Mouse (Mus musculus) macrophage (primary cell): ENCODE measurements around the gene Coil. TPM values are rescaled to one million over a fixed set of nuclear protein-coding genes. Genes with fewer than 3 reads are reported as not detected.

Experiments
- H3K27ac ChIP-seq: fragments of 350-480 bp; formaldehyde crosslinking; 2 replicates; pipeline ENCODE4 v1.9.0; 2021
- H3K36me3 ChIP-seq: fragments of 350-480 bp; formaldehyde crosslinking; 2 replicates; pipeline ENCODE4 v1.9.0; 2021; ENCODE audit errors: inconsistent target
- H3K4me3 ChIP-seq: fragments of 350-480 bp; formaldehyde crosslinking; 2 replicates; pipeline ENCODE4 v1.9.0; 2021; ENCODE audit errors: inconsistent target
- H3K79me2 ChIP-seq: fragments of 350-480 bp; formaldehyde crosslinking; 2 replicates; pipeline ENCODE4 v1.9.0; 2021; ENCODE audit errors: inconsistent target
- WGBS: methylation state at CpG from one replicate; pipeline ENCODE4 v1.1.7; 2026; ENCODE audit warnings: inconsistent platforms; ENCODE audit not compliant: missing documents; 5-methylcytosine and 5-hydroxymethylcytosine counted together
- polyA plus RNA-seq: library from polyadenylated mRNA; stranded (reverse); fragments of 250-400 nt; gene quantifications from 3 replicates; pipeline ENCODE4 v1.2.4, GENCODE M21; 2018; ENCODE audit warnings: inconsistent platforms

The Coil gene
- polyA plus RNA-seq, 1 experiment from 2014 or later, result 5.1 TPM

DNA sequence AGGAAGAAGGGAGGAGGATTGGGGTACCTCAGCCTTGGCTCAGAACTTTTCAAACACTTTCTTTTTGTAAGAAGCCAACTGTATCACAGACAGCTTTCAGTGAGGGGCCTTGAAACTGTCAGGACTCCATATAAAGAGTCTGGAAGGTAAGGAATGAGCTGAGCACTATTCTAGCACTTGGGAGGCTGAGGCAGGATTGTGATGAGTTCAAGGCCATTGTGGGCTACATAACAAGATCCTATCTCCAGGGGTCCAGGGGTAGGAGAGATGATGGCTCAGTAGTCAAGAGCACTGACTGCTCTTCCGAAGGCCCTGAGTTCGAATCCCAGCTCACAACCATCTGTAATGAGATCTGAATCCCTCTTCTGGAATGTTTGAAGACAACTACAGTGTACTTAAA, 18.5 kb upstream of the Coil start:
- WGBS, result 100% methylated on average over 2 of the region's 2 CpGs
- peaks cover 18% of the 10 kb centered on the region; the same call in 1 of the 2 replicates for H3K36me3 ChIP-seq
- peaks cover 74% of the 10 kb centered on the region for H3K79me2 ChIP-seq
- H3K4me3 ChIP-seq, result no peak overlapping the region
- no peak overlapping the region for H3K27ac ChIP-seq

DNA sequence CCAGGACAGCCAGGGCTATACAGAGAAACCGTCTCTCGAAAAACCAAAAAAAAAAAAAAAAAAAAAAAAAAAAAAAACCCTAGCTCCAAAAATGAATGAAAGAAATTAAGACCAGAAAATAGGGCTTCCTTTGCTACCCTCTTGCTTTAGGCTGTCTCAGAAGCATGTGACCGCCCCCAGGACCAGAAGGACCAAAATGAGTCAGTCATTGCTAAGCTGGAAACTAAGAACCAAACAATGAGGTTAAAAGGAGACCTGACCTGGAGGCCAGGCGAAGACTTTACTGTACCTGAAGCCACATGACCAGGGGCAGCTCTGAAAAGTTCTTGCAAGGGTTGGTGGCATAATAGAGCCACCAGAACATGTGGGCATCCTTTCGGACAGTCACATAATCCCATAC, 17.9 kb upstream of the Coil start:
- H3K4me3 ChIP-seq, result no peak overlapping the region

DNA sequence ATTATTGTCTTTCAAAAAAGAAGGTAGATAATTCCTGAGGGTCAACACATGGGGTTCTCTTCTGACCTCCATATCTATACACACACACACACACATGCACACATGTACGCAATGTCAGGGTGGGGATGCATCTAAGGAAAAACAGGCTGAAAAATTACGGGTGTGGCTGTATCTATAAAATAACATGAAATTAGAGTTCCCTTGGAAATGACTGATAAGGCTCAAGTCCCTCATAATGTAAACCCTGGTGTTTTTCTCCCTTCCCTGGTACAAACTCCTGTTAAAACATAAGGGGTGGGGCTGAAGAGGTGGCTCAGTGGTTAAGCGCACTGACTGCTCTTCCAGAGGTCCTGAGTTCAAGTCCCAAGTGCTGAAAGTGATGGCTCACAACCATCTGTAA, 16.5 kb upstream of the Coil start:
- Histone ChIP-seq H3K27ac (peak overlapping the region; percentile 90), H3K4me3 (peak overlapping the region; percentile 72), H3K36me3 (peaks cover 10% of the 10 kb centered on the region; the same call in 1 of the 2 replicates), H3K79me2 (peaks cover 65% of the 10 kb centered on the region)
- WGBS, result 100% methylated on average over 2 of the region's 3 CpGs

More for the DNA sequence above, 17.9 kb upstream of the Coil start:
- peaks cover 18% of the 10 kb centered on the region; the same call in 1 of the 2 replicates for H3K36me3 ChIP-seq
- peaks cover 74% of the 10 kb centered on the region for H3K79me2 ChIP-seq
- 90% methylated on average over 3 of the region's 5 CpGs for WGBS
- no peak overlapping the region for H3K27ac ChIP-seq

DNA sequence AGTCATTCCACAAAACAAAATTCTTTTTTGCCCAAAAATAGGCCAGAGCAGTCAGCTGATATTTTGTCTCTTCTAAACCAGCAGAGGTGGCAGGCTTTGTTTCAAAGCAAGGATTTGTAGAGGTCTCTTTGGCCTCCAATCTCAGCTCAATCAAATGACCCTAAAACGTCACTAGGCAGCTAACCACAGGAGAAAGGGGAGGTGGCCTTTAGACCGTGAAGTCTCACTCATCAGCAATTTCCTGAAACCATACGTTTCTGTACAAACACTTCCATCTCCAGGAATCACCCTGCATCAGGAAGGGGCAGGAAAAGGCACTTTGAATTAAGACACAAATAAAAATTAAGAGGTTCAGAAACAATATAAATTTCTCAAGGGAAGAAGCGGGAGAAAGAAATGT, 15.2 kb upstream of the Coil start:
- 2% methylated on average over 4 of the region's 4 CpGs for WGBS
- Histone ChIP-seq H3K79me2 (peaks cover 53% of the 10 kb centered on the region), H3K4me3 (peak overlapping the region; percentile 72), H3K36me3 (peaks cover 5% of the 10 kb centered on the region; the same call in 1 of the 2 replicates), H3K27ac (peak overlapping the region; percentile 90)

DNA sequence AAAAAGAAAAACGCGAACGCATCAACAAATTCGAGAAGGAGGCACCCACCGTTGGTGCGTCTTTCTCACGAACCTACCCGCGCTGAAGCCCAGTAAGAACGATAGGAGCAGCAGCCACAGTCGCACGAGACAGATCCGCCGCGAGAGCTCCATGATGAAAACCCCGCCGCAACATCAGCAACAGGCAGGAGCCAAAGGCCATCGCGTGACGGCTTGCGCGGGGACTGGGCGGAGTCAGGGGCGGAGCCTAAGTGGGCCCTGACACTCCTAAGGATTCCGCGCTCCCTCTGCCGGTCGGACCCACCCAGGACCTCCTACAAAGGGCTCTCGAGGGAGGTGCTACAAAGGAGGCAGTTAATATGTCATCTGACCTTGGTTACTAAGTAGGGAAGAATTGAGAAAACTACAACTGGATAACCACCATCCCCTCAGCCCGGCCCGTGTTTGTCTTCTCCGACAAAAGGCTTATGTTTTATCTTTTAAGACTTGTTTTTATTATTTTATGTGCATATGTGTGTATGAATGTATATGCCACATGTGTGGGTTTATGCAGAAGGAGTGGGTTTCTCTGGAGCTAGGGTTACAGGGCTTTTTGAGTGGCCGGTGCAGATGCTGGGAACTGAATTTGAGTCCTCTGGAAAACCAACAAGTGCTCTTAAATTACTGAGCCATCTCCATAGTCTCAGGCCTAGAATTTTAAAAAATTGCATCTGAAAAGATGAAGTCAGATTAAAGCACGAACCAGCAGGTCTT, 14.7 kb upstream of the Coil start, which contains the start of gene Scpep1:
Scpep1 (minus strand) TSS at position 249 of the 753 bp plus-strand sequence.
- Histone ChIP-seq H3K36me3 (peaks cover 5% of the 10 kb centered on the region; the same call in 1 of the 2 replicates), H3K4me3 (peak within 1 kb of the TSS; percentile 72), H3K27ac (peak within 1 kb of the TSS; percentile 90), H3K79me2 (peaks cover 47% of the 10 kb centered on the region)
- 5% methylated on average over 34 of the region's 34 CpGs for WGBS

DNA sequence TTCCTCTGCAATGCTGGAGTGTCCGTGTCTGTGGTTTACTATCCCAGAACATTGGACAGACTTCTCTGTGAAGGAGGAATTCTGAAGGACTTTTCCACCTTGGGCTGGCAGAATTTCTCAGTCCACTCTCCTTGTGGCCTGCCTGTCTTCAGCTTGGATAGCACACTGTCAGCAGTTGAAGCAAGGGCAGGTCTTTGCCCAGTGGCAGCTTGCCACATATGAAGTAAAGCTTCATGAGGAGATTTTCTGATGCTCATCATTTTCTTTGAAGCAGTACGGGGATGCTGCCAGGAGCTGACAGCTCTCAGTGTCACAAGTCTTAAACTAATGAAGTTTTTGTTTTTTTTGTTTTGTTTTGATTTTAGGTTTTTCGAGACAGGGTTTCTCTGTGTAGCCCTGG, 11.2 kb upstream of the Coil start:
- WGBS, result 75% methylated on average over 3 of the region's 3 CpGs
- peaks cover 13% of the 10 kb centered on the region for H3K79me2 ChIP-seq
- H3K4me3 ChIP-seq, result no peak overlapping the region
- no peaks in the 10 kb centered on the region for H3K36me3 ChIP-seq
- H3K27ac ChIP-seq, result peak overlapping the region; percentile 32; the same call in 1 of the 2 replicates

DNA sequence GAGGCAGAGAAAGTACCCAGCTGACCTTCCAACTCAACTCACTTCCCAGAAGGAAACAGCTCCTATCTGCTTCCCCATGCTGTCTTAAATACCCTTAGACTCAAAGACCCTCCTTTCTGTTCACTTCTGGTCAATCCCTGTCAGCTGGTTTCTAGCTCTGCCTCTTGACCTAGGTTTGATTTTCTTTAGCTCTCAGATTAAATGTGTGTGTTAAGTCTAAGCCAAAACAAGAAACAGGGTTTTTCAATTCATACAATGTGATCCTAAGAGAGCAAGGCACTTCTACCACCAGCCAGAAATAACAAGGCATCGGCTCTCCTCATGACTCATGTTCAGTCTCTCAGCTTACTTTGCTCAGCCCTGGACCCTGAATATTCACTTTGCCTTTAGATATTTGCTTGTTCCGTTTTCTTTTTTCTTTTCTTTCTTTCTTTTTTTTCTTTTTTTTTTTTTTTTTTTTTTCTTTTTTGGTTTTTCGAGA, 3.1 kb upstream of the Coil start, which contains the start of gene Elobl:
Elobl (minus strand) TSS at position 51 of the 481 bp plus-strand sequence.
- Histone ChIP-seq H3K27ac (no peak within 1 kb of the TSS), H3K36me3 (no peaks in the 10 kb centered on the region), H3K4me3 (no peak within 1 kb of the TSS), H3K79me2 (no peaks in the 10 kb centered on the region)
- WGBS, result 100% methylated on average over 1 of the region's 3 CpGs

DNA sequence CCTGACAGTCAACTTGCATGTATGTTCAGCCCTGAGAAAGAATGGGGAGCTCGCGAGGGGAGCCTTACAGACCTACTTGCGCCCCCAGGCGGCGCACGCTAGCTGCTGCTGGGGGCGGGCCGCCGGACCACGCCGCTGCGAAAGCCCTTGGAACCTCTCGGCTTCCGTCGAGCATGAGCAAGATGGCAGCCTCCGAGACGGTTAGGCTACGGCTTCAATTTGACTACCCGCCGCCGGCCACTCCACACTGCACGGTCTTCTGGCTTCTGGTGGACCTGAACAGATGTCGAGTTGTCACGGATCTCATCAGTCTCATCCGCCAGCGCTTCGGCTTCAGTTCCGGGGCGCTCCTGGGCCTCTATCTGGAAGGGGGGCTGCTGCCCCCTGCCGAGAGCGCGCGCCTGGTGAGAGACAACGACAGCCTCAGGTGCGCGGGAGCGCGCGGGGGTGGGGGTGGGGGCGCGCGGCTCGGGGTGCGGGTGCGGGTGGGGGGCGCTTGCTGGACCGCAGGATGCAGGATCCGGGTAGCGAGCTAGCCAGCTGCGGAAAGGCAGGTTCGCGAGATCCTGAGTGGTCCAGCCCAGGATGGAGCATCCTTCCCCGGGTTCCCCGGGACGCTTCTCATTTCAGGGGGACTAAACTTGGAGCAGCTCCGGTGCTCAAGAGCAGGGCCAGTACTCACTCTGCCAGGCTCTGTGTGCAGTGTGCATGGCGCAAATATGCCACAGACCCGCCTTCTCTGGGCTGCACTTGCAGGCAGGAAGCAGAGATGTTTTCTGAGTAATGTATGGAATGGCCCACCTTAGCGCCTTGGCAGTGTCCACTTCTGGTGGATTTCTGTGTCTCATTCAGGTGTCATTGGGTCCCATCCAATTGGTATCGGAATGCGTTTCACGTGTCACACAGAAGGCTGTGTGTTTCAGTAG, 4.0 kb downstream of the Coil start:
- peaks cover 9% of the 10 kb centered on the region; the same call in 1 of the 2 replicates for H3K79me2 ChIP-seq
- no peaks in the 10 kb centered on the region for H3K36me3 ChIP-seq
- WGBS, result 2% methylated on average over 52 of the region's 62 CpGs
- H3K4me3 ChIP-seq, result peak overlapping the region; percentile 63
- H3K27ac ChIP-seq, result no peak overlapping the region

DNA sequence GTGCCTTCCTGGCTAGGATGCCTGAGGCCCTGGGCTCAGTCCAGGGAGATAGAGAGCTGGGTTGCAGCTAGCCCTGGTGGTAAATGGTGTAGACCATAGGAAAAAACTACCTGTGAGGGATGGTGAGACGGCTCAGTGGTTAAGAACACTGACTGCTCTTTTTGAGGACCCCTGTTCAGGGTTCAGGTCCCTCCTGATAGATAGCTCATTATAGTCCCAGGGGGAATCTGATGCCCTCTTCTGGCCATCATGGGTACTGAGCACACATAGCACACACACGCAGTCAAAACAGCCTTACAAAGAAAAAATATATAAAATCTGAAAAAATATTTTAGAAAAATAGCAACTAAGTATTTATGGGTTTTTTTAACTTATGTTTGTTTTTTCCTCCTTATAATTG, 6.3 kb downstream of the Coil start:
- no peak overlapping the region for H3K27ac ChIP-seq
- no peak overlapping the region for H3K4me3 ChIP-seq
- peaks cover 9% of the 10 kb centered on the region; the same call in 1 of the 2 replicates for H3K79me2 ChIP-seq
- no peaks in the 10 kb centered on the region for H3K36me3 ChIP-seq
- WGBS, result 97% methylated on average over 2 of the region's 2 CpGs

DNA sequence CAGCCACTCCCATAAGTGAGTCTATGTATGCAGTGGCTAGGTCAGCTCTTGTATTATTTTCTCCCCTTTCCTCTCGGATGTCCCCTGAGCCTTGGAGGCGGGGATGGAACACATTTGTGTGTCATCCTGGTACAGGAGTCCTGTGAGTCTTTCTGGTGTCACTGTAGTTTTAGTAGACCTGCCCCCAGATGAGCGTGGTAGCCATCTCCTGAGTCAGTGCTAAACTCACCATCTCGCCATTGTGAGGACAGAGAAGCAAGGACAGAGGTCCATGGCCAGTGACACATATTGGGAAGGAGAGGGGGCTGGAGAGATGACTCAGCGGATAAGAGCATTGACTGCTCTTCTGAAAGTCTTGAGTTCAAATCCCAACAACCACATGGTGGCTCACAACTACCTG, 7.1 kb downstream of the Coil start:
- no peak overlapping the region for H3K4me3 ChIP-seq
- H3K79me2 ChIP-seq, result peaks cover 9% of the 10 kb centered on the region; the same call in 1 of the 2 replicates
- 90% methylated on average over 5 of the region's 5 CpGs for WGBS
- no peak overlapping the region for H3K27ac ChIP-seq
- no peaks in the 10 kb centered on the region for H3K36me3 ChIP-seq

DNA sequence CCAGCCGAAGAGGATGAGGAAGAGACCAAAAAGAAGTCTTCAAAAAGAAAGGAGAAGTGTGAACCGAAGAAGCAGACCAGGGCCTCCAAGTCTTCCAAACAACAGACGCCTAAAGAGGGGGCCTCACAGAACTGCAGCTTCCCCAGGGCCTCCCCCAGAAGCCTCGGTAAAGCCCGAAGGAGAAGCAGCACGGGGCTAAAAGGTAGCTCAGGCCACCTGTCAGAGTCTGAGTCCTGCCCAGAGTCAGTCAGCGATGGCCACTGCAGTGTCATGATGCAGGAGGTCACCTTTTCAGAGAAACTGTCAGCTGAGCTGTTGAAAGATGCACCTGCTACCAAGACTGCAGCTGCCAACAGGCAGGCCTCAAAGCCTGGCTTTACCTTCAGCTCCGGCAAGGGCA, 11.3 kb downstream of the Coil start:
- Histone ChIP-seq H3K36me3 (no peaks in the 10 kb centered on the region), H3K27ac (no peak overlapping the region), H3K4me3 (no peak overlapping the region), H3K79me2 (no peaks in the 10 kb centered on the region; the same call in 1 of the 2 replicates)
- WGBS, result 45% methylated on average over 8 of the region's 8 CpGs

DNA sequence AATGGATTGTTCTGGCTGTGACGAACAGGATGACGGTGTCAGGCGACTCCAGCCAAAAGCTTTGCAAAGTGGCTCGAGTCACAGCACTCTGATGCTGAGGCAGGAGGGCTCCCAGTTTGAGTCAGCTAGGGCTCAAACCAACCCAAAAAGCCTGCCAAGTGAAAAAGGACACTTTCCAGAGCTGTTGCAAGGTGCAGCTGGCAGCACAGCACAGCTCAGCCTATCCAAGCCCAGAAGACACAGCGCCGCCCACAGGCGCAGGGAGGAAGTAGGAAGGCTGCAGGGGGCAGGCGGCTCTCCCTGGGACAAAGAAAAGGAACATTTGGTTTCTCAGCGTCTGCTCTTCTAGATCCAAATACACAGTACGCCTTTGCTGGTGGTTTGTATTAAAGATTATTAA, 16.6 kb downstream of the Coil start:
- Histone ChIP-seq H3K4me3 (no peak overlapping the region), H3K79me2 (no peaks in the 10 kb centered on the region), H3K36me3 (no peaks in the 10 kb centered on the region), H3K27ac (no peak overlapping the region)
- 92% methylated on average over 10 of the region's 10 CpGs for whole genome bisulfite sequencing

DNA sequence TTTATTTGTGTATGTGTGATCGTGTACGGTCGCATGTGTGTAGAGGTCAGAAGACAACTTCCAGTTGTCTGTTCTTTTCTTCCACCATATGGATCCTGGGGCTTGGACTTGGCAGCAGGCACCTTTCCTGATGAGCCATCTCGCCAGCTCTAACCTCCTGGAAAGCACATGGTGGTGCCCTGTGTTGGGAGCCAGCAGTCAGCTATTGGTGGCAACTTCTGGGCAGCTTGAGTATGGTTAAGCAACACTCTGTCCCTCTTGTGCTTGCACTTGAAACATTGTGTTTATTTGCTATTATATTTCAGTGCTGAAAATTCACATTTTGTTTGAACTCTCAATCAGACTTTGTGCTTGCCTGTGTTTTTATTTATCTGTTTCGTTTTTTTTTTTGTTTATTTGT, 18.9 kb downstream of the Coil start:
- Histone ChIP-seq H3K4me3 (no peak overlapping the region), H3K79me2 (no peaks in the 10 kb centered on the region), H3K36me3 (no peaks in the 10 kb centered on the region), H3K27ac (no peak overlapping the region)
- 80% methylated on average over 5 of the region's 5 CpGs for WGBS

DNA sequence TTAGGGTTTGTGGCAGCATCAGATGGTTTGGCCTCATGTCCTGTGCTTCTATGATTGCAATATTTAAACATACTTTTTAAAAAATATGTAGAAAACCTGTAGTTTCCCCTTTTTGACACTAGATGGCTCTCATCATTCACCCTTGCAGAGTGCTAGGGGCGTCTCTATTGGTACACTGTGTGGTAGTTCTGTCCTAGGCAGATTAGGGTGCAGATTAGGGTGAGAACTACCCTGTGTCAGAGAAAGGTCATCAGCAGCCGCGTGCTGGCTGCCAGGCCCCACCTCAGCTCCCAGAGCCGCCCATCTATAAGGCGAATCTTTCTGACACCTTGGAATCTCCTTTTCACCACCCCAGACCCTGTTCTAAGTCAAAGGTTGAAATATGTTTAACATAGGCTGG, 19.5 kb downstream of the Coil start:
- Histone ChIP-seq H3K36me3 (no peaks in the 10 kb centered on the region), H3K79me2 (no peaks in the 10 kb centered on the region), H3K27ac (no peak overlapping the region), H3K4me3 (no peak overlapping the region)
- 84% methylated on average over 4 of the region's 5 CpGs for WGBS
